Mouse (Mus musculus) lung, embryonic 16.5 days (tissue): ENCODE measurements around the gene Gzmb. TPM values are rescaled to one million over a fixed set of nuclear protein-coding genes. Genes with fewer than 3 reads are reported as not detected.
A peak's percentile ranks its signal among the peaks of the same experiment; 100 is the strongest.
"Not testable (repeated sequence)": the region's sequence is repeated elsewhere in the genome, so short reads cannot be mapped to it uniquely, and the experiment has no call there.

Experiments
- ATAC-seq: fragments of 200-750 bp; cut with Nextera tagmentation; 2 replicates; pipeline ENCODE4 v1.8.0; 2017; ENCODE audit warnings: low read depth, mild to moderate bottlenecking, moderate library complexity
- H3K27ac ChIP-seq: fragments of 300-500 bp; sonication (generic); 2 replicates; pipeline ENCODE4 v1.5.1; 2014; ENCODE audit warnings: mild to moderate bottlenecking, control low read depth, low read length
- H3K27me3 ChIP-seq: fragments of 300-500 bp; sonication (generic); 2 replicates; pipeline ENCODE4 v1.6.1; 2014; ENCODE audit warnings: low read depth, low read length, mixed read lengths; ENCODE audit not compliant: control insufficient read depth, insufficient read depth
- H3K36me3 ChIP-seq: fragments of 300-500 bp; sonication (generic); 2 replicates; pipeline ENCODE4 v1.6.1; 2014; ENCODE audit warnings: low read length; ENCODE audit not compliant: control insufficient read depth, insufficient read depth
- H3K4me1 ChIP-seq: fragments of 300-500 bp; sonication (generic); replicated peaks from 2 replicates; pipeline ENCODE4 v1.6.1; 2014; ENCODE audit warnings: low read length, mixed read lengths; ENCODE audit not compliant: control insufficient read depth, insufficient read depth
- H3K4me2 ChIP-seq: fragments of 300-500 bp; sonication (generic); 2 replicates; pipeline ENCODE4 v1.6.1; 2014; ENCODE audit warnings: low read depth, low read length, control low read depth
- H3K4me3 ChIP-seq: fragments of 300-500 bp; sonication (generic); 2 replicates; pipeline ENCODE4 v1.5.1; 2014; ENCODE audit warnings: mild to moderate bottlenecking, low read length, control low read depth
- H3K9ac ChIP-seq: fragments of 300-500 bp; sonication (generic); 2 replicates; pipeline ENCODE4 v1.6.1; 2014; ENCODE audit warnings: low read length, control low read depth
- H3K9me3 ChIP-seq: fragments of 300-500 bp; sonication (generic); 2 replicates; pipeline ENCODE4 v1.6.1; 2016; ENCODE audit warnings: low read length; ENCODE audit not compliant: control insufficient read depth
- WGBS: fragments of 180-500 bp; shearing (Covaris S2); extraction: QIAGEN DNeasy Blood & Tissue Kit; methylation state at CpG from one replicate; pipeline ENCODE4 v1.1.7; 2014; 5-methylcytosine and 5-hydroxymethylcytosine counted together
- polyA plus RNA-seq: library from polyadenylated mRNA; unstranded; fragments of >200 nt; fragmentation: Nextera tagmentation; extraction: Ambion mirVana; gene quantifications from 2 replicates; pipeline ENCODE4 v1.2.1, GENCODE M21; 2015

Gene Gzmb
- polyA plus RNA-seq, result 2.0 and 2.3 TPM in 2 replicates

DNA sequence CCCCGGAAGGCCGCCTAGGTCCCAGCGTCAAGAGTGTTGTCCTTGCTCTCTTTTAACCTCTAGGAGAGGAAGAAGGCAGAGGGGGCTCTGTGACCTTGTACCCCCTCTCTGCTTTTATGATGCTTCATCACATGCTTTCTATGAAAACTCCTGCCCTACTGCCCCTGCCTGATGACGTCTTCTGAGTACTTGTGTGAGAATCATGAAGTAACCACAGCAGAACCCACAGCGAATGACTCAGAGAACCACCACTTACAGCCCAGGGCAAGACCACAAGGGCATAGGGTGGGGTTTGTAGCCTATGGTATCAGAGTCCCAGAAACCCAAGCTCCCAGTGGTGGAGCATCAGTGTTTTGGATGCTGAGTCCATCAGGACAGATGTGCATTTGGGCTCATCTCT is at the start of gene Gzmb:
Gzmb (minus strand) TSS at position 108 of the 400 bp plus-strand sequence.
- H3K27me3 ChIP-seq, result no peaks in the 10 kb centered on the region
- H3K9me3 ChIP-seq, result no peaks in the 10 kb centered on the region
- no peaks in the 10 kb centered on the region for H3K36me3 ChIP-seq
- H3K27ac ChIP-seq, result no peak within 1 kb of the TSS
- no peak within 1 kb of the TSS for H3K9ac ChIP-seq
- no peaks in the 10 kb centered on the region for H3K4me1 ChIP-seq
- 83% methylated on average over 5 of the region's 5 CpGs for WGBS
- no peak within 1 kb of the TSS for H3K4me2 ChIP-seq
- H3K4me3 ChIP-seq, result no peak within 1 kb of the TSS
- no peak for ATAC-seq

- not testable (repeated sequence) for H3K27ac ChIP-seq, H3K9ac ChIP-seq, H3K4me2 ChIP-seq, H3K4me3 ChIP-seq, H3K4me1 ChIP-seq, ATAC-seq, H3K36me3 ChIP-seq, H3K9me3 ChIP-seq, H3K27me3 ChIP-seq
Observed at GRCm38 (mm10) chr14:56311801-56312200, 49.7 kb upstream of the Gzmb start.

GRCm38 (mm10) chr14:56310238-56310637 is 48.2 kb upstream of the Gzmb start:
- no peak for ATAC-seq
- H3K9me3 ChIP-seq, result no peaks in the 10 kb centered on the region
- 75% methylated on average over 9 of the region's 9 CpGs for WGBS
- no peak overlapping the region for H3K4me3 ChIP-seq
- peaks cover 4% of the 10 kb centered on the region; the same call in 1 of the 2 replicates for H3K4me1 ChIP-seq
- no peaks in the 10 kb centered on the region for H3K27me3 ChIP-seq
- no peak overlapping the region for H3K4me2 ChIP-seq
- no peak overlapping the region for H3K27ac ChIP-seq
- H3K36me3 ChIP-seq, result no peaks in the 10 kb centered on the region
- H3K9ac ChIP-seq, result no peak overlapping the region

- no peaks in the 10 kb centered on the region for H3K36me3 ChIP-seq
- H3K9ac ChIP-seq, result no peak overlapping the region
- H3K27me3 ChIP-seq, result no peaks in the 10 kb centered on the region
- no peaks in the 10 kb centered on the region for H3K9me3 ChIP-seq
- no peak overlapping the region for H3K4me2 ChIP-seq
- no peaks in the 10 kb centered on the region for H3K4me1 ChIP-seq
- WGBS, result 1% methylated on average over 4 of the region's 4 CpGs
- ATAC-seq, result no peak; the same call in 1 of the 2 replicates
- no peak overlapping the region for H3K4me3 ChIP-seq
- no peak overlapping the region for H3K27ac ChIP-seq
Observed at GRCm38 (mm10) chr14:56304149-56304548, 42.1 kb upstream of the Gzmb start.

DNA sequence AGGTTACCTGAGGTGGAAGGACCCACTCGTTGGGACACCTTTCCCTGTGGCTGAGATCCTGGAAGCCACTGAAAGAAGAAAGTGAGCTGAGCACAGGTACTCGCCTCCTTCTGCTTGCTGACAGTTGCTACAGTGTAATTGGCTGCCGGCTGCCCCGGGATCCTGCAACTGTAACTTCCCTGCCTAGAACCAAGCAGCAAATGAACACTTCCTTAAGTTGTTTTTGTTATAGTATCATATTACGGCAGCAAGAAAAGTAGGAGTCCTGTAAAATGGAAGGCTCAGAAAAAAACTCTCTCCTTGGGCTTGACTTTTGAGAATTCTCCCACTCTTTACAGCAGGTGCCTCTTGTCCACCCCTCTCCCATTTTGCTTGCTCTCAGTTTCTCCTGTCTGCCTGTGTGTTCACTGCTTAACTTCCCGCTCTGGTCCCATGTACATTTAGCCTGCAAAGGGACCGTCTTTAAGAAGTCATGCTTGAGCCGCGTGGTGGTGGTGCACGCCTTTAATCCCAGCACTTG is 41.5 kb upstream of the Gzmb start:
- 46% methylated on average over 10 of the region's 10 CpGs for WGBS
- H3K27ac ChIP-seq, result no peak overlapping the region
- peak; percentile 23; the same call in 1 of the 2 replicates for ATAC-seq
- peak overlapping the region; percentile 19; the same call in 1 of the 2 replicates for H3K4me2 ChIP-seq
- H3K4me1 ChIP-seq, result no peaks in the 10 kb centered on the region
- no peaks in the 10 kb centered on the region for H3K9me3 ChIP-seq
- H3K27me3 ChIP-seq, result no peaks in the 10 kb centered on the region
- no peak overlapping the region for H3K4me3 ChIP-seq
- no peak overlapping the region for H3K9ac ChIP-seq
- H3K36me3 ChIP-seq, result no peaks in the 10 kb centered on the region

DNA sequence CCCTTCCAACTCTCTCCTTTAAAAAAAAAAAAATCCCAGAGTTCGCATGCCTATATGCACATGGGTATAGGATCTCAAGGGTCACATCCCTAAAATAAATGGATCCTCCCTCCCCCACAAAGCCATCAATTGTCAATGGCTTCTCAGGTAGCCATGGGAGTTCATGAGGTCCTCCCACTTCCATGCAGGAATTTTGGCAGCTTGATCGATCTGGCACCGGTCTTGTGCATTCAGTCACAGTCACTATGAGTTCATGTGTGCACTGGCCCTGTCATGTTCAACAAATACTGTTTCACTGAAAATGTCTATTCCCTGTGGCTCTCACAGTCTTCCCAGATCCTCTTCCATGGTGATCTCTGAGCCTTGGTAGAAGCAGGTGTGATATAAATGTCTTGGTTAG is 40.0 kb upstream of the Gzmb start:
- Histone ChIP-seq H3K9ac (no peak overlapping the region), H3K27ac (no peak overlapping the region), H3K4me3 (no peak overlapping the region), H3K4me2 (no peak overlapping the region), H3K36me3 (no peaks in the 10 kb centered on the region), H3K27me3 (no peaks in the 10 kb centered on the region), H3K4me1 (no peaks in the 10 kb centered on the region), H3K9me3 (no peaks in the 10 kb centered on the region)
- WGBS, result 95% methylated on average over 3 of the region's 3 CpGs
- no peak for ATAC-seq

GRCm38 (mm10) chr14:56296786-56297185 is 34.7 kb upstream of the Gzmb start:
- H3K4me3 ChIP-seq, result no peak overlapping the region
- no peaks in the 10 kb centered on the region for H3K27me3 ChIP-seq
- 53% methylated on average over 5 of the region's 5 CpGs for WGBS
- no peaks in the 10 kb centered on the region for H3K9me3 ChIP-seq
- H3K4me1 ChIP-seq, result no peaks in the 10 kb centered on the region
- no peaks in the 10 kb centered on the region for H3K36me3 ChIP-seq
- no peak for ATAC-seq
- H3K9ac ChIP-seq, result no peak overlapping the region
- H3K4me2 ChIP-seq, result no peak overlapping the region
- H3K27ac ChIP-seq, result no peak overlapping the region

DNA sequence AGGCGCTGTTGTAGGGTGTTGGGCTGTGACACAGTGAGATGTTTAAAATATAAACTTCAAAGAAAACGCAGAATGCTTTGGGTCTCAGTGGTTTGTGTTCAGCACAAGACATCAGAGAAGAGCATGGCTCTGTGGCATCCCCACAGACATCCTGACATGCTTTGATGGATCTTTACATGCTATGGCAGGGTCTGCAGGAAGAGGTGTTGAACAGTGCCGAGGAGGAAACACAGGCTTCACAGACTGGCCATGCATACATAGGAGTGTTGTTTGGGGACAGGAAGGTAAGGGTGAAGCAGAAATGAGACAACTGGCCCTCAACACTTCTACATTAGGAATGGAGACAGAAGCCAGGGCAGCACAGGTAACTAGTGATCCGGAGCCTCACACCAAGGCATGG is 34.0 kb upstream of the Gzmb start:
- Histone ChIP-seq H3K4me1 (no peaks in the 10 kb centered on the region), H3K36me3 (no peaks in the 10 kb centered on the region), H3K27ac (no peak overlapping the region), H3K4me2 (no peak overlapping the region), H3K9me3 (no peaks in the 10 kb centered on the region), H3K4me3 (no peak overlapping the region), H3K27me3 (no peaks in the 10 kb centered on the region), H3K9ac (no peak overlapping the region)
- no peak for ATAC-seq
- WGBS, result 68% methylated on average over 4 of the region's 4 CpGs

DNA sequence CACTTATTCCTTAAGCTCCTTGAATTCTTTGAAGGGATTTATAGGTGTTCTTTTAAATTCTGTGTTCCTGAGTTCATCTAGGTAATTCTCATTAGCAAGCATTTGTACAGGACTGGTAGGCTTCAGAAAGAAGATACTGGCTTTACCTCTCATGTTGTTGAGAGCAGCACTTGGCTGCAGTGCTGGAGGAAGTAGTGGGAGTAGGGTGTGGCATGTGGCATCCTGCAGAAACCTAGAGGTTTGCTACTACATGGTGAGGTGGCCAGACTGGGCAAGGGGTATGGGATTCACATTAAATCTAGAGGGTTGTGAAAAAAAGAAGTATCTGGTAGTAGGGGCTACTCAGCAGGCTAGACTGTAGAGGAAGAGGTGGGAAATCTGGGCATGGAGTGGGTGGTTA is 31.1 kb upstream of the Gzmb start:
- H3K27ac ChIP-seq, result no peak overlapping the region
- no peak for ATAC-seq

DNA sequence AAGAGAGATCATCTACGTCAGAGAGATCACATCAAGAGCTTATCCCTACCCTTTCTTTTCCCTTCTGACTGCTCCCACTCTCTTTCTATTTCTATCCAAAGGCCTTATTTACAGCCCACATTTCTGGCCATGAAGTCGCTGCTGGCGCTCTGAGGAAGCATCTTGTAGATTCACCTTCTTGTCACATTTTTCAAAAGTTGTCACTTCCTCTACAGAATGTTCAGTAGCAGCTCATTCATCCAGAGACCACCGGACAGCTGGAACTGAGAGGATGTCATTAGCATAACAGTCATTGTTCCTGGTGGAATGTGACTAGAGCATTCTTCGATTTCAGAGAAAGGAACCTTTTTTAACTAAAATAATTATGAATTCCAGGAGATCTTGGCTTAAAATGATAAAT is 26.6 kb upstream of the Gzmb start:
- WGBS, result 45% methylated on average over 5 of the region's 5 CpGs
- no peaks in the 10 kb centered on the region for H3K4me1 ChIP-seq

More for the DNA sequence above, 31.1 kb upstream of the Gzmb start:
- Histone ChIP-seq H3K4me2 (no peak overlapping the region), H3K27me3 (no peaks in the 10 kb centered on the region), H3K9me3 (no peaks in the 10 kb centered on the region), H3K4me3 (no peak overlapping the region), H3K9ac (no peak overlapping the region), H3K36me3 (no peaks in the 10 kb centered on the region), H3K4me1 (no peaks in the 10 kb centered on the region)

More for the DNA sequence above, 26.6 kb upstream of the Gzmb start:
- Histone ChIP-seq H3K9ac (no peak overlapping the region), H3K27me3 (no peaks in the 10 kb centered on the region), H3K27ac (no peak overlapping the region), H3K4me2 (no peak overlapping the region), H3K9me3 (no peaks in the 10 kb centered on the region), H3K36me3 (no peaks in the 10 kb centered on the region), H3K4me3 (no peak overlapping the region)
- ATAC-seq, result no peak
